Mouse (Mus musculus): ENCODE results near the gene Nid1. TPM values are rescaled to one million over a fixed set of nuclear protein-coding genes. Genes with fewer than 3 reads are reported as not detected.

Gene Nid1
- total RNA-seq, 2 experiments from 2014 or later, result 59.4 to 66.8 TPM

GRCm38 (mm10) chr13:13484883-13485282 lies 47.5 kb downstream of the Nid1 start:
- DNase-seq, result no peak
- intact Hi-C loops (cut with DNase I), result no loop called here

- intact Hi-C loops (cut with DNase I), result no loop called here
- peak; percentile 44 to 52 for DNase-seq
Observed at GRCm38 (mm10) chr13:13485682-13486081, 48.3 kb downstream of the Nid1 start.

GRCm38 (mm10) chr13:13487851-13488250 lies 50.5 kb downstream of the Nid1 start:
- DNase-seq, result peak in 1 of 2 experiments; percentile 58
- intact Hi-C loops (cut with DNase I), result no loop called here

GRCm38 (mm10) chr13:13489861-13490260 lies 52.5 kb downstream of the Nid1 start:
- no peak for DNase-seq

GRCm38 (mm10) chr13:13492151-13492550 lies 54.8 kb downstream of the Nid1 start:
- intact Hi-C loops (cut with DNase I), result no loop called here
- DNase-seq, result no peak

More at GRCm38 (mm10) chr13:13489861-13490260, 52.5 kb downstream of the Nid1 start:
- intact Hi-C loops (cut with DNase I), result no loop called here

GRCm38 (mm10) chr13:13493517-13493916 lies 56.2 kb downstream of the Nid1 start:
- intact Hi-C loops (cut with DNase I), result no loop called here
- DNase-seq, result no peak

GRCm38 (mm10) chr13:13498022-13498421 lies 60.7 kb downstream of the Nid1 start:
- intact Hi-C loops (cut with DNase I), result no loop called here
- DNase-seq, result no peak

- intact Hi-C loops (cut with DNase I), result no loop called here
- DNase-seq, result no peak
Observed at GRCm38 (mm10) chr13:13502406-13502805, 65.1 kb downstream of the Nid1 start.

- DNase-seq, result no peak
- intact Hi-C loops (cut with DNase I), result no loop called here
Observed at GRCm38 (mm10) chr13:13503695-13504386, 66.5 kb downstream of the Nid1 start.

GRCm38 (mm10) chr13:13505063-13505462 lies 67.7 kb downstream of the Nid1 start:
- no peak for DNase-seq
- intact Hi-C loops (cut with DNase I), result no loop called here

GRCm38 (mm10) chr13:13506556-13506955 lies 69.2 kb downstream of the Nid1 start:
- DNase-seq, result no peak
- intact Hi-C loops (cut with DNase I), result no loop called here

GRCm38 (mm10) chr13:13514861-13515260 lies 77.5 kb downstream of the Nid1 start:
- DNase-seq, result no peak
- intact Hi-C loops (cut with DNase I), result loop anchor here (5.0 to 10.0 kb wide), 2 partner anchors 97 to 320 kb away; no protein-coding TSS in a partner anchor

GRCm38 (mm10) chr13:13516376-13517225 lies 79.2 kb downstream of the Nid1 start:
- intact Hi-C loops (cut with DNase I), result loop anchor here (5.0 to 10.0 kb wide), 2 partner anchors 96 to 318 kb away; no protein-coding TSS in a partner anchor
- peak; percentile 79 to 87 for DNase-seq

- intact Hi-C loops (cut with DNase I), result loop anchor here (5.0 to 10.0 kb wide), 2 partner anchors 94 to 317 kb away; no protein-coding TSS in a partner anchor
- no peak for DNase-seq
Observed at GRCm38 (mm10) chr13:13518114-13518513, 80.8 kb downstream of the Nid1 start.

GRCm38 (mm10) chr13:13520436-13520835 lies 83.1 kb downstream of the Nid1 start:
- intact Hi-C loops (cut with DNase I), result no loop called here
- DNase-seq, result no peak

GRCm38 (mm10) chr13:13523625-13524584 lies 86.6 kb downstream of the Nid1 start:
- DNase-seq, result no peak
- intact Hi-C loops (cut with DNase I), result no loop called here

GRCm38 (mm10) chr13:13525205-13525604 lies 87.9 kb downstream of the Nid1 start:
- no peak for DNase-seq
- intact Hi-C loops (cut with DNase I), result no loop called here

GRCm38 (mm10) chr13:13525877-13526276 lies 88.5 kb downstream of the Nid1 start:
- no peak for DNase-seq
- intact Hi-C loops (cut with DNase I), result no loop called here

GRCm38 (mm10) chr13:13529115-13529542 lies 91.8 kb downstream of the Nid1 start:
- intact Hi-C loops (cut with DNase I), result no loop called here
- no peak for DNase-seq

GRCm38 (mm10) chr13:13530913-13531312 lies 93.6 kb downstream of the Nid1 start:
- intact Hi-C loops (cut with DNase I), result no loop called here
- no peak for DNase-seq
